Mouse (Mus musculus) kidney, embryonic 14.5 days (tissue): Measurements from ENCODE around the gene Tbkbp1. TPM values are rescaled to one million over a fixed set of nuclear protein-coding genes. Genes with fewer than 3 reads are reported as not detected.
A peak's percentile ranks its signal among the peaks of the same experiment; 100 is the strongest.

Experiments
- ATAC-seq: fragments of 200-750 bp; cut with Nextera tagmentation; 2 replicates; pipeline ENCODE4 v1.8.0; 2017; ENCODE audit warnings: moderate number of reproducible peaks, mild to moderate bottlenecking, moderate TSS enrichment, moderate library complexity; ENCODE audit not compliant: low FRiP score, low TSS enrichment
- H3K27ac ChIP-seq: fragments of 300-500 bp; sonication (generic); 2 replicates; pipeline ENCODE4 v1.5.1; 2014; ENCODE audit warnings: low read depth, mild to moderate bottlenecking, low read length, moderate library complexity, mixed read lengths
- H3K27me3 ChIP-seq: fragments of 300-500 bp; sonication (generic); 2 replicates; pipeline ENCODE4 v1.6.1; 2014; ENCODE audit warnings: mild to moderate bottlenecking, low read length; ENCODE audit not compliant: control insufficient read depth, insufficient read depth
- H3K36me3 ChIP-seq: fragments of 300-500 bp; sonication (generic); 2 replicates; pipeline ENCODE4 v1.6.1; 2014; ENCODE audit warnings: low read length, mixed read lengths; ENCODE audit not compliant: control insufficient read depth, insufficient read depth
- H3K4me1 ChIP-seq: fragments of 300-500 bp; sonication (generic); 2 replicates; pipeline ENCODE4 v1.6.1; 2014; ENCODE audit warnings: low read length, mixed read lengths; ENCODE audit not compliant: control insufficient read depth, insufficient read depth
- H3K4me2 ChIP-seq: fragments of 300-500 bp; sonication (generic); replicated peaks from 2 replicates; pipeline ENCODE4 v1.6.1; 2014; ENCODE audit warnings: low read depth, mild to moderate bottlenecking, low read length
- H3K4me3 ChIP-seq: fragments of 300-500 bp; sonication (generic); 2 replicates; pipeline ENCODE4 v1.5.1; 2014; ENCODE audit warnings: mild to moderate bottlenecking, low read length
- H3K9ac ChIP-seq: fragments of 300-500 bp; sonication (generic); 2 replicates; pipeline ENCODE4 v1.6.1; 2014; ENCODE audit warnings: low read depth, mild to moderate bottlenecking, low read length, moderate library complexity
- H3K9me3 ChIP-seq: fragments of 300-500 bp; sonication (generic); 2 replicates; pipeline ENCODE4 v1.6.1; 2016; ENCODE audit warnings: low read length; ENCODE audit not compliant: control insufficient read depth
- WGBS: fragments of 180-500 bp; shearing (Covaris S2); extraction: QIAGEN DNeasy Blood & Tissue Kit; methylation state at CpG from one replicate; pipeline ENCODE4 v1.1.7; 2014; 5-methylcytosine and 5-hydroxymethylcytosine counted together
- polyA plus RNA-seq: library from polyadenylated mRNA; unstranded; fragments of >200 nt; fragmentation: Nextera tagmentation; extraction: Ambion mirVana; gene quantifications from 2 replicates; pipeline ENCODE4 v1.2.1, GENCODE M21; 2014

Tbkbp1 gene
- polyA plus RNA-seq, 1 experiment from 2014 or later, result 6.8 TPM

GRCm38 (mm10) chr11:97189231-97189630 is 37.9 kb upstream of the Tbkbp1 start:
- no peaks in the 10 kb centered on the region for H3K27me3 ChIP-seq
- ATAC-seq, result no peak
- 41% methylated on average over 3 of the region's 3 CpGs for WGBS
- H3K4me2 ChIP-seq, result peak overlapping the region; percentile 77
- H3K4me3 ChIP-seq, result peak overlapping the region; percentile 89
- peaks cover 24% of the 10 kb centered on the region for H3K4me1 ChIP-seq
- no peaks in the 10 kb centered on the region for H3K9me3 ChIP-seq
- H3K9ac ChIP-seq, result peak overlapping the region; percentile 68; the same call in 1 of the 2 replicates
- H3K36me3 ChIP-seq, result peaks cover 22% of the 10 kb centered on the region
- no peak overlapping the region; the same call in 1 of the 2 replicates for H3K27ac ChIP-seq

GRCm38 (mm10) chr11:97188643-97188955 is 37.3 kb upstream of the Tbkbp1 start:
- no peaks in the 10 kb centered on the region for H3K9me3 ChIP-seq

GRCm38 (mm10) chr11:97187764-97188642 is 36.7 kb upstream of the Tbkbp1 start, which contains the start of gene Kpnb1:
TSS of gene Kpnb1 (minus strand) at chr11:97187881.
- Histone ChIP-seq H3K27ac (peak within 1 kb of the TSS; percentile 98), H3K36me3 (peaks cover 34% of the 10 kb centered on the region), H3K9me3 (no peaks in the 10 kb centered on the region), H3K4me2 (peak within 1 kb of the TSS; percentile 77), H3K27me3 (no peaks in the 10 kb centered on the region), H3K4me1 (peaks cover 24% of the 10 kb centered on the region), H3K4me3 (peak within 1 kb of the TSS; percentile 89), H3K9ac (peak within 1 kb of the TSS; percentile 96)
- under 1% methylated on average over 95 of the region's 101 CpGs for WGBS
- peak; percentile 97 for ATAC-seq

More at GRCm38 (mm10) chr11:97188643-97188955, 37.3 kb upstream of the Tbkbp1 start:
- WGBS, result under 1% methylated on average over 15 of the region's 15 CpGs
- Histone ChIP-seq H3K9ac (peak overlapping the region; percentile 68), H3K4me3 (peak overlapping the region; percentile 89), H3K36me3 (peaks cover 28% of the 10 kb centered on the region), H3K27ac (peak overlapping the region; percentile 87), H3K4me2 (peak overlapping the region; percentile 77), H3K4me1 (peaks cover 24% of the 10 kb centered on the region), H3K27me3 (no peaks in the 10 kb centered on the region)
- no peak for ATAC-seq

GRCm38 (mm10) chr11:97186947-97187763 is 35.9 kb upstream of the Tbkbp1 start:
- Histone ChIP-seq H3K4me1 (peaks cover 24% of the 10 kb centered on the region), H3K4me2 (peak overlapping the region; percentile 54), H3K9me3 (no peaks in the 10 kb centered on the region), H3K36me3 (peaks cover 43% of the 10 kb centered on the region), H3K27me3 (no peaks in the 10 kb centered on the region), H3K4me3 (peak overlapping the region; percentile 89), H3K9ac (peak overlapping the region; percentile 96), H3K27ac (peak overlapping the region; percentile 98)
- under 1% methylated on average over 27 of the region's 74 CpGs for WGBS
- peak; percentile 80 for ATAC-seq

- peak overlapping the region; percentile 96 for H3K9ac ChIP-seq
- H3K4me2 ChIP-seq, result peak overlapping the region; percentile 54
- peaks cover 55% of the 10 kb centered on the region for H3K36me3 ChIP-seq
- H3K27me3 ChIP-seq, result no peaks in the 10 kb centered on the region
- no peak for ATAC-seq
- H3K4me3 ChIP-seq, result peak overlapping the region; percentile 89
- WGBS, result 56% methylated on average over 5 of the region's 5 CpGs
- no peaks in the 10 kb centered on the region for H3K9me3 ChIP-seq
- H3K27ac ChIP-seq, result no peak overlapping the region
- H3K4me1 ChIP-seq, result peaks cover 24% of the 10 kb centered on the region
These were observed 34.7 kb upstream of the Tbkbp1 start for GRCm38 (mm10) chr11:97185704-97186614.

- Histone ChIP-seq H3K36me3 (peaks cover 66% of the 10 kb centered on the region), H3K4me2 (no peak overlapping the region), H3K27me3 (no peaks in the 10 kb centered on the region), H3K9me3 (no peaks in the 10 kb centered on the region), H3K9ac (no peak overlapping the region), H3K4me1 (peaks cover 24% of the 10 kb centered on the region), H3K27ac (no peak overlapping the region), H3K4me3 (no peak overlapping the region)
- ATAC-seq, result no peak
- WGBS, result 72% methylated on average over 5 of the region's 5 CpGs
These were observed 33.6 kb upstream of the Tbkbp1 start for GRCm38 (mm10) chr11:97184875-97185274.

- peaks cover 89% of the 10 kb centered on the region for H3K36me3 ChIP-seq
- no peak overlapping the region for H3K27ac ChIP-seq
- no peak overlapping the region for H3K9ac ChIP-seq
- H3K4me2 ChIP-seq, result no peak overlapping the region
- H3K4me1 ChIP-seq, result peaks cover 18% of the 10 kb centered on the region
- WGBS, result 89% methylated on average over 3 of the region's 3 CpGs
- no peak overlapping the region for H3K4me3 ChIP-seq
- no peaks in the 10 kb centered on the region for H3K27me3 ChIP-seq
- ATAC-seq, result no peak
- no peaks in the 10 kb centered on the region for H3K9me3 ChIP-seq
These were observed 31.2 kb upstream of the Tbkbp1 start for GRCm38 (mm10) chr11:97182446-97182845.

- Histone ChIP-seq H3K27me3 (no peaks in the 10 kb centered on the region), H3K36me3 (peaks cover 99% of the 10 kb centered on the region), H3K4me1 (peaks cover 14% of the 10 kb centered on the region), H3K4me3 (no peak overlapping the region), H3K4me2 (no peak overlapping the region), H3K9me3 (no peaks in the 10 kb centered on the region), H3K27ac (no peak overlapping the region), H3K9ac (no peak overlapping the region)
- no peak for ATAC-seq
- 70% methylated on average over 5 of the region's 5 CpGs for WGBS
These were observed 29.8 kb upstream of the Tbkbp1 start for GRCm38 (mm10) chr11:97181061-97181460.
